Mouse (Mus musculus): ENCODE results near the gene Chp2.
"Not testable (repeated sequence)": the region's sequence is repeated elsewhere in the genome, so short reads cannot be mapped to it uniquely, and the experiment has no call there.

Gene Chp2

DNA sequence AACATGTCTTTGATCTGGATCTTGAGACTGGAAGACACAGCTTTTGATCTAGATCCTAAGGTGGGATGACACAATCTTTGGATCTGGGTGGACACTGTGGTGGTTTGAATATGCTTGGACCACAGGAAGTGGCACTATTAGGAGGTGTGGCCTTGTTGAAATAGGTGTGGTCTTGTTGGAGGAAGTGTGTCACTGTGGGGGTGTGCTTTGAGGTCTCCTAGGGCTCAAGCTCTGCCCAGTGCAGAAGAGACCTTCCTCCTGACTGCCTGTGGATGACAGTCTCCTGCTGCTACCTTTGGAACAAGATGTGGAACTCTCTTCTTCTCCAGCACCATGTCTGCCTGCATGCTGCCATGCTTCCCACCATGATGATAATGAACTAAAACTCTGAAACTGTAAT is 23.4 kb downstream of the Chp2 start:
- DNase-seq (ENCODE audit: low spot score), result not testable (repeated sequence)

DNA sequence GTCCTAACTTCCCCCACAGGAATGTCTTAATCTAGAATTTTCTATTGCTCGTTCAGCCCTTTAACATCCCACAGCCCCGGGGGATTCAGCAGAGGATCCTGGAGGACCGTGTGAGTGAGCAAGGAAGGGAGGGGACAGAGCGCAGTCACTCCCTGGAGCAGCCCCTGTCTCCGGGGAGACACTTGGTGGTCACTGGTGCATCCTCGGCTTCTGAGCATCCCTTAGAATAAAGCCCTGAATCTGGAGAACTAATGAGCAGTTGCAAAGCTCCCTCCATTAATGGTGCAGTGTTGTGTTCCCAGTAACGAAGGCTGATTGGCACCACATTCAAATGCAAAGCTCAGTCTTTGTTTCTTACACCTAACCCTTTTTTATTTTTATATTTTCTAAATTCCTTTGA is 24.9 kb downstream of the Chp2 start:
- DNase-seq (ENCODE audit: low spot score), result no peak

DNA sequence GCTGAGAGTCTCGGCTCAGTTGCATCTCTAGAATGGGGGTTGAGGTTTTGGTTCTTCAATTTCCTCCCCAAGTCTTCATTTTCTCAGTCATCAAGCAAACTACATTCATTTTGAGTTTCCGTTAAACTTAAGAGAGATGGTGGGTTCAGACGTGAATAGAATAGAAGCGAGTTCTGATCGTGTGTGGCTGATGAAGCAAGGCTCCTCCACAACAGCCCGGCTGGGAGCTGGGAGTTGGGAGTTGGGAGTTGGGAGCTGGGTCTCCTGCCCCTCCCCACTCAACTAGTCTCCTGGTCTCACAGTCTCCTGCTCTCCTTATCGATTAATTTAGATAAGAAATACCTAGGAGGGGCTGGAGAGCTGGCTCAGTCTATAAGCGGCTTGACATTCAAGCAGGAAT is 25.3 kb downstream of the Chp2 start:
- no peak for DNase-seq (ENCODE audit: low spot score)

GRCm38 (mm10) chr7:122245976-122246375 is 26.7 kb downstream of the Chp2 start:
- no peak for DNase-seq (ENCODE audit: low spot score)

DNA sequence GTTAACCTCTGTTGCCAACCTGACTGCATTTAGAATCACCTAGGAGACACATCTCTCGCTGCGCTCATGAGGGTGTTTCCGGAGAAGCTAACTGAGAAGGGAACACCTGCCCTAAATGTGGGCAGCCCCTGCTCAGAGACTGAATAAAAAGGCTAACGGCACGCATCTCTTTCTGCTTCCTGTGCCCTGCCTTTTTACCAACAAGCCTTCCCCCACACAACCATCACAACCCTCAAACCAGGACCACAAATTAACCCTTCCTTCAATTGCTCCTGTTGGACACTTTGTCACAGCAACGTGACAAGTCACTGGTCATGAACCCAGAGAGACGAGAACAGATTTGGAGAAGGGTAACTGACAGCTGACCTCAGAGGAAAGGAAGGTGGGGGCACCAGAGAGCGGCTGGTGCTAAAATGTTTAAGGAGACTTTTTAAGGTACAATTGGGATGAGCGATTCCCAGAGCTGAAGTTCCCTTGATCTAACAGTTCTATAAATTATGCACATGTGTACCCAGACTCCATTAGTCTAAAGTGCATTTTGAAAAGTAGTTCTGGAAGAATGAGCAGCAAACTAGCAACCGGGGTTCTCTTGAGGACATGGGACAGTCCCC is 28.1 kb downstream of the Chp2 start:
- DNase-seq (ENCODE audit: low spot score), result no peak

- DNase-seq (ENCODE audit: low spot score), result no peak
Observed at GRCm38 (mm10) chr7:122249321-122249821, 30.1 kb downstream of the Chp2 start.

GRCm38 (mm10) chr7:122251197-122252011 is 32.1 kb downstream of the Chp2 start:
- peak; percentile 80 for DNase-seq (ENCODE audit: low spot score)

DNA sequence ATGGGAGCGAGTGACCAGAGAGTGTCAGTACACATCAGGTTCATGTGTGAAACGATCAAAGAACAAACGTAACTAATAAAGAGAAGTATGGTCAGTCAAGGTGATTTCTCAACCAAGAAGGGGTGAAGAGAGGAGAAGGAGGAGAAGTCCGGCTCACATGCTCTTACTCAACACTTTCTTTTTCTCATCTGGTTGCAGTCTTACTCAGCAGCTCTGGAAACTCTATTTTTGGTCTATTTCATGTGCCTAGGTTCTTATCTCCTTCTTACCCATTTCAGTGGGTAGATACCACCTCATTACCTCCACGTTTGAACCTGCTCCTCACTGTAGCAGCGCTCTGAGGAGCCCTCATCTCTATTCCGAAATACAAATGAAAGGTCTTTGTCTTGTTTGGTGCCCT is 37.4 kb downstream of the Chp2 start:
- no peak for DNase-seq (ENCODE audit: low spot score)

DNA sequence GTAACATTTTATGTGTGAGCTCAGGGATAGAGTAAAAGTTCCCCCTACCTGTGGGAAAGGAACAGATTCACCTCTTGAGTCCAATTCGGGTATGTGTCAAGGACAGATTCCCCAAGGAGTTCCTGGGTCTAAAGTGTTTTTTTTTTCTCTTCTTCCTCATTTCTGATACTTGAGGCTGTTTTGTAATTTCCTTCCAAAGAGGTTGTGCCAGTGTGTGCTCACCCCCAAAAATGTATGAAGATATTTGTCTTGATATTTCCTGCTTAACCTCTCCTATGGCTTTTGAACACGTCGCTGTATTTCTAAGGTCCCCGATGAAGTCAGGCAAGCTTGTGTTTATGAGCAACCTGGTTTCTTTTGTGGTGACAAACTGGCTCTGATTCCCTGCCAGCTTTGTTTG is 39.2 kb downstream of the Chp2 start:
- DNase-seq (ENCODE audit: low spot score), result no peak

DNA sequence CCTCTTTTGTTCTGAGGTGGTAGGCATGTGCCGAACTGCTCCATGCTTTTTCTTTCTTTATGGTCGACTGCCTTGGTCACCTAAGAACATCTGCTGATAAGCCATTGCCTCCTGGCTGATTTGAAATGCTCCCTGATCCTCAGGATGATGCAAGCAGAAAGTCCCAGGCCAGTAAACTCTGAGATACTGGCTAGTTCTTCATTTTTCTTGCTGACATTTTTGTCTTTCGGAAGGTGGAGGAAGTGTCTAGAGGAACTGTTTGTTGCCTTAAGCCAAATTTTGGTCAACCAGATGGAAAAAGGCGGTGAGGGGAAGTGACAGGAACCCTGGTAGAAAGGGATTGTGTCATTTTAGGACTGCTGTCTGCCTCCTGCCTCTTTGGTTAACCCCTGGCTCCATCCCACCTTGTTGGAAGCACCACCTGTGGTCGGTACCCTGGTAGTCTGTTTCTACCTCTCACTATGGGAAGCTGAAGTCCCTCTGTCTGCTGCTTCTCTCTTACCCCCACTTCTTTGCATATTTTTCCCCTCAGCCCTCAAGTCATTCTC is 40.8 kb downstream of the Chp2 start:
- no peak for DNase-seq (ENCODE audit: low spot score)

DNA sequence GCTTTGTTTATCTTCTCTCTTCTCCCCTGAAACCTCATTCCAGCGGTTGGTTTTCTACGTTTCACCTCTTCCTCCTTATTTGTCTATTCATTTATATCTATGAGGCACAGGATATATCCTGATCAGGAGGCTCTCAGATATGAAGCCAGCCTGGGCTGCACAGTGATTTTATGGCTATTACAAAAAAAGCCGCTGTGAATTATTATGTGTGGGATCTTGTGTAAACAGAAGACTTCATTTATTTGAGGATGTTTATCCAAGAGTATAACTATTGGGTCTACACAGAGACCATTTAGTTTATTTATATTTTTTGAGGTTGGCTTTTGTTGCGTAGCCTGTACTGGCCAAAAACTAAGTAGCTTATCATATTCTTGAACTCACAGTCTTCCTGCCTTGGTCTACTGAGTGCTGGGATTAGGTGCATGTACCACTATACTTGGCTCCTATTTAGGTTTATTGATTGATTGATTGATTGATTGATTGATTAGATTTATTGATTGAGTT is 49.7 kb downstream of the Chp2 start:
- no peak for DNase-seq (ENCODE audit: low spot score)

DNA sequence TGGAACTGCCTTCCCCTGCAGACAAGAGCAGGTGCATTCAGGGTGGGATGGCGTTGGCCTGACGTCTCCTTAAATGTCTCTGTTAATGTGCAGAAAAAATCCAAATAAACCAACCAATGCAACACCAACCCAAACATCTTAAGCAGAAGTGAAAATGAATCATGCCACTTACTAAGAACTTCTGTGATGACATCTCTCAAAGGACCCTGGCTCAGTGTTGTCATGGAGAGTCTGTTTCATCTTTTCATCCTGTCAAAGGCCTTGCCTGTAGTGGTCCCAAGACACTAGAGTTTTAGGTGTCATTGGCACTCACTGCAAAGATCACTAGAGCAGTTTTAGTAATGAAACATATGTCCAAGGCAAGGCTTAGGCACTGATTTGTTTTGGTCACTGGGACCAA is 53.0 kb downstream of the Chp2 start:
- DNase-seq (ENCODE audit: low spot score), result no peak
